Mouse (Mus musculus) megakaryocyte, embryonic 14.5 days (primary cell): ENCODE results near the gene Ints5.

Experiments
- FLI1 ChIP-seq: IDR thresholded peaks from 2 replicates; pipeline ENCODE4 v1.6.1; 2012; ENCODE audit warnings: low read length, inconsistent platforms, mixed read lengths
- GATA1 ChIP-seq: IDR thresholded peaks from 3 replicates; pipeline ENCODE4 v1.6.1; 2012; ENCODE audit warnings: mixed read lengths, low read length, inconsistent platforms, borderline replicate concordance

- TF ChIP-seq GATA1 (no peak), FLI1 (no peak)
Measured at GRCm38 (mm10) chr19:8945251-8945650, 52.4 kb downstream of the Ints5 start.
